Mouse (Mus musculus) midbrain, embryonic 12.5 days (tissue): ENCODE results near the gene Man2a2. TPM values are rescaled to one million over a fixed set of nuclear protein-coding genes. Genes with fewer than 3 reads are reported as not detected.
A peak's percentile ranks its signal among the peaks of the same experiment; 100 is the strongest.

Experiments
- ATAC-seq: fragments of 200-750 bp; cut with Nextera tagmentation; 2 replicates; pipeline ENCODE4 v1.8.0; 2017; ENCODE audit warnings: low read depth, moderate TSS enrichment, moderate library complexity; ENCODE audit not compliant: low FRiP score
- H3K27ac ChIP-seq: fragments of 300-500 bp; sonication (generic); replicated peaks from 2 replicates; pipeline ENCODE4 v1.5.1; 2016; ENCODE audit warnings: mild to moderate bottlenecking
- H3K27me3 ChIP-seq: fragments of 300-500 bp; sonication (generic); 2 replicates; pipeline ENCODE4 v1.6.1; 2016; ENCODE audit warnings: mild to moderate bottlenecking
- H3K36me3 ChIP-seq: fragments of 300-500 bp; sonication (generic); 2 replicates; pipeline ENCODE4 v1.6.1; 2016
- H3K4me1 ChIP-seq: fragments of 300-500 bp; sonication (generic); 2 replicates; pipeline ENCODE4 v1.6.1; 2016
- H3K4me2 ChIP-seq: fragments of 300-500 bp; sonication (generic); replicated peaks from 2 replicates; pipeline ENCODE4 v1.6.1; 2016; ENCODE audit warnings: mild to moderate bottlenecking, moderate library complexity
- H3K4me3 ChIP-seq: fragments of 300-500 bp; sonication (generic); 2 replicates; pipeline ENCODE4 v1.5.1; 2016; ENCODE audit warnings: mild to moderate bottlenecking
- H3K9ac ChIP-seq: fragments of 300-500 bp; sonication (generic); replicated peaks from 2 replicates; pipeline ENCODE4 v1.6.1; 2016; ENCODE audit warnings: mild to moderate bottlenecking, moderate library complexity
- H3K9me3 ChIP-seq: fragments of 300-500 bp; sonication (generic); 2 replicates; pipeline ENCODE4 v1.6.1; 2016; ENCODE audit warnings: mild to moderate bottlenecking
- WGBS: fragments of 180-500 bp; shearing (Covaris S2); methylation state at CpG from one replicate; pipeline ENCODE4 v1.1.7; 2016; 5-methylcytosine and 5-hydroxymethylcytosine counted together
- polyA plus RNA-seq: library from polyadenylated mRNA; unstranded; fragments of >200 nt; fragmentation: Nextera tagmentation; extraction: Ambion mirVana; gene quantifications from 2 replicates; pipeline ENCODE4 v1.2.1, GENCODE M21; 2016

Gene Man2a2
- polyA plus RNA-seq, result 23.1 and 26.0 TPM in 2 replicates

DNA sequence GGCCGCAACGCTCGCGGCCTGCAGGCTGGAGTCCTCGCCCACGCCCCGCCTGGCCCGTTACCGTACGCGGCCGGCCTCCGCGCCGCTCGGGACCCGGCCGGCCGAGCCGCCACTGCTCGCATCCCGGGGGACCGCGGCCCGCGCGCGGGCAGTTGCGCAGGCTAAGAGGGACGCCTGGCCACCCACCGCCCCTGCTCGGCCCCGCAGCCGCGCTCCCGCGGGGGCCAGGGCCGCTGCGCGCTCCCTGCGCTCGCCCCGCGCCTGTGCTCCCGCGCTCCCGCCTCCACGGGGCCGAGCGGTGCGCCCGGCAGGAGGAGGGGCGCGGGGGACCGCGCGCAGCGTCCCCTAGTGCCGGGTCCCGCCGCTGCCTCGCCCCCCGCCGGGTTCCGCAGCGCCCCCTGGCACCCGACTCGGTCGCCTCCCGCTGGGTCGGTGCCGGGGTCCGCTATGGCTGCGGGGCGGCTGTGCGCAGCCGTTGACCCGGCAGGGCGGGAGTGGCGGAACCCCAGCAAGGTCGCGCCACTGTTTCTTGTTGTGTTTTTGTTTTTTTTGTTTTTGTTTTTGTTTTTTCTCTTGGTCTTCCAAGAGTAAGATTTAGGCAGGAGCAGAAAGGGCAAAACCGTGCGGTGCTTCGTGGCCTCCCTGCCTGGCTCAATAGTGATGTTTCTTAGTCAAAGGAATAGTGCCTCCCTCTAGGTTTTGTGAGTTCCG is at the start of gene Man2a2:
Gene Man2a2 (minus strand): TSS at position 335 of the 711 bp plus-strand sequence.
- H3K36me3 ChIP-seq, result peaks cover 24% of the 10 kb centered on the region
- H3K9ac ChIP-seq, result peak within 1 kb of the TSS; percentile 90
- 1% methylated on average over 41 of the region's 86 CpGs for whole genome bisulfite sequencing
- H3K4me3 ChIP-seq, result peak within 1 kb of the TSS; percentile 91
- H3K27ac ChIP-seq, result peak within 1 kb of the TSS; percentile 81
- peak; percentile 75 for ATAC-seq
- 0 out of 2 replicates have a peak, but pooled peaks cover 6% of the 10 kb centered on the region for H3K27me3 ChIP-seq
- H3K9me3 ChIP-seq, result no peaks in the 10 kb centered on the region
- peak within 1 kb of the TSS; percentile 82 for H3K4me2 ChIP-seq
- peaks cover 12% of the 10 kb centered on the region for H3K4me1 ChIP-seq

DNA sequence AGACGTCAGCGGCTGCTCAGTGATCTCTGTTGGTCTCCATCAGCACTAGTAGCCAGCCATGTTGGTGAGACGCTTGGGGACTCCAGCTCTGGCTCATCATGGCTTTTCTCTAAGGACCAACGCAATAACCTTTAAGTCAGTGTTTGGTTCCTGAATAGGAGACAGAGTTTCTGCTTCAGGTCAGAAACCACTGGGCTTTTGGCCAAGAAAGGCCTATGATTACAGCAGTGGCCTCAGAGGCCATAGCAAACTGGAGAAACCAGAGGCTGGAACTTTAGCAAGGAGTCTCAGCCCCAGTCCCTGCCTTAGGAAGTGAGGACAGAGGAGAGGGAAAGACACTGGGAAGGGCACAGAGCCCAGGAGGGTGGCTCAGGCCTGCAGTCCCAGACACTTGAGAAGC is 49.4 kb upstream of the Man2a2 start:
- Histone ChIP-seq H3K27ac (no peak overlapping the region), H3K36me3 (no peaks in the 10 kb centered on the region), H3K4me2 (no peak overlapping the region), H3K27me3 (peaks cover 3% of the 10 kb centered on the region; the same call in 1 of the 2 replicates), H3K4me3 (no peak overlapping the region), H3K9me3 (no peaks in the 10 kb centered on the region), H3K4me1 (no peaks in the 10 kb centered on the region), H3K9ac (no peak overlapping the region)
- WGBS, result 88% methylated on average over 4 of the region's 4 CpGs
- ATAC-seq, result no peak

DNA sequence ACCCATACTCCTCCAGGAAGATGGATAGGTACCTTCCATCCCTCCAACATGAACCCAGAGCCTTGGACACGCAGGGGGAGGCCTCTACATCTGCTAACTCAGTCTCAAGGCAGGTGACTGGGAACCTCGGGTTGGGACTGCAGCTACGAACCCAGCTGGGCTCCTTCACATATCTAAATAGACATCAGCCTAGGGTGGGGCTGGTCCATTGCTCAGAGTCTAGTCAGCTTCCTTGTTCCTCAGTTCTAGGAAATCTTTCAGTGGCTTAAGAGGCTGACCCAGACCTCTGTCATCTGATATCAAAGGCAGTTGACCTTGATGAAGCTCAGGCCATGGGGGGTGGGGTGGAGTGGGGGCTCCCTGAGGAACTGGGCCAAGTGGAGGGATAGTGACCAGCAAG is 48.1 kb upstream of the Man2a2 start:
- Histone ChIP-seq H3K4me3 (no peak overlapping the region), H3K4me2 (no peak overlapping the region), H3K4me1 (no peaks in the 10 kb centered on the region), H3K9ac (no peak overlapping the region), H3K9me3 (no peaks in the 10 kb centered on the region), H3K27ac (no peak overlapping the region), H3K36me3 (no peaks in the 10 kb centered on the region), H3K27me3 (peaks cover 3% of the 10 kb centered on the region; the same call in 1 of the 2 replicates)
- ATAC-seq, result no peak
- 65% methylated on average over 3 of the region's 3 CpGs for WGBS

- 80% methylated on average over 3 of the region's 3 CpGs for WGBS
- Histone ChIP-seq H3K4me2 (no peak overlapping the region), H3K27me3 (peaks cover 3% of the 10 kb centered on the region; the same call in 1 of the 2 replicates), H3K9me3 (no peaks in the 10 kb centered on the region), H3K36me3 (no peaks in the 10 kb centered on the region), H3K4me1 (no peaks in the 10 kb centered on the region), H3K9ac (no peak overlapping the region), H3K27ac (no peak overlapping the region), H3K4me3 (no peak overlapping the region)
- no peak for ATAC-seq
Observed at GRCm38 (mm10) chr7:80418036-80418435, 46.9 kb upstream of the Man2a2 start.

GRCm38 (mm10) chr7:80417601-80418000 is 46.4 kb upstream of the Man2a2 start:
- no peaks in the 10 kb centered on the region for H3K4me1 ChIP-seq
- H3K27ac ChIP-seq, result no peak overlapping the region
- no peak overlapping the region for H3K4me2 ChIP-seq
- no peaks in the 10 kb centered on the region for H3K36me3 ChIP-seq
- no peak overlapping the region for H3K4me3 ChIP-seq
- H3K9ac ChIP-seq, result no peak overlapping the region
- no peaks in the 10 kb centered on the region for H3K9me3 ChIP-seq
- no peak for ATAC-seq
- peaks cover 3% of the 10 kb centered on the region; the same call in 1 of the 2 replicates for H3K27me3 ChIP-seq

DNA sequence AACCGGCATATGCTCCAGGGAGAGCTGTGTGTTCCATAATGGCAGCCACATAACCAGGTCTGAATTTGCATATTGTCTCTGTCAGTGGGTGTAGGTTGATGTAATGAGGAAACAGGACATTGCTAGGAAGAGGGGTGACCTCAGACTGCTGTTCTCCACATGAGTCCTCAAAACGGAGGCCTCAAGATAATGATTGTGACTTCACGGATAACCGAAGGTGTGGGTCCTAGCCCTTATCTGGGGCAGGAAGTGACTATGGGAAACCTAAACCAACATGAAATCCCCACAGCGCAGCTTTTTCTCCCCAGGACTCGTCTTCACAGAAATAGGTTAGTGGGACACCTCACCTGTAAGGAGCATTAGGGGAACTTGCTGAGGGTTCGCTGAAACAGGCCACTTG is 45.8 kb upstream of the Man2a2 start:
- Histone ChIP-seq H3K36me3 (no peaks in the 10 kb centered on the region), H3K9me3 (no peaks in the 10 kb centered on the region), H3K9ac (no peak overlapping the region), H3K4me1 (no peaks in the 10 kb centered on the region), H3K4me2 (no peak overlapping the region), H3K27me3 (peaks cover 3% of the 10 kb centered on the region; the same call in 1 of the 2 replicates), H3K4me3 (no peak overlapping the region), H3K27ac (no peak overlapping the region)
- no peak for ATAC-seq
- WGBS, result 92% methylated on average over 7 of the region's 7 CpGs

DNA sequence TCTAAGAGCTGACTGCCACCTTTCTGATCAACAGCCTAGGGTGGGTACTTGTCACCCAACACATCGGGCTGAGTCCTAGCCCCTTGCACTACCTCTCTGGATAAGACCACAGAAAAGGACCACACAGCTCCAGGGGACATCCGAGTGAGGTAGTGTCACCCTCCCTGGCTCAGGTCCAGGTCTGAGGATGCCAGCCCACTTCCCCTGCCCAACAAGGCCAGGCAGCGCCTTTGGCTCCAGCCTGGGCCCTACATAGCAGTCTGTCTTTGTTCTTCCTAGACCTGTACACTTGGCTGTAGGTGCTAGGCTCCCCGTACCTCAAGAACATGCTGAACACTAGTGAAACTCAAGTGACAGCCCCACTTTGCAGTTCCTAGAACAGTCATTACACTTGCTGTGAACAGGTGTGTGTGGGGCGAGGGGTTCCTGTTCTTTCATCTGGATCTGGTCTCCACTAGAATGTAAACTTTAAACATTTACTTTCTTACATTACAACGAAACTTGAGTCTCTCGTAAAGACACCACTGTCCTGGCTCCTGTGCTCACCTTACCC is 43.2 kb upstream of the Man2a2 start:
- no peaks in the 10 kb centered on the region for H3K36me3 ChIP-seq
- 86% methylated on average over 7 of the region's 7 CpGs for WGBS
- no peak for ATAC-seq
- H3K4me3 ChIP-seq, result no peak overlapping the region
- no peak overlapping the region for H3K4me2 ChIP-seq
- H3K4me1 ChIP-seq, result no peaks in the 10 kb centered on the region
- no peak overlapping the region for H3K27ac ChIP-seq
- no peaks in the 10 kb centered on the region for H3K27me3 ChIP-seq
- no peak overlapping the region for H3K9ac ChIP-seq
- H3K9me3 ChIP-seq, result no peaks in the 10 kb centered on the region

DNA sequence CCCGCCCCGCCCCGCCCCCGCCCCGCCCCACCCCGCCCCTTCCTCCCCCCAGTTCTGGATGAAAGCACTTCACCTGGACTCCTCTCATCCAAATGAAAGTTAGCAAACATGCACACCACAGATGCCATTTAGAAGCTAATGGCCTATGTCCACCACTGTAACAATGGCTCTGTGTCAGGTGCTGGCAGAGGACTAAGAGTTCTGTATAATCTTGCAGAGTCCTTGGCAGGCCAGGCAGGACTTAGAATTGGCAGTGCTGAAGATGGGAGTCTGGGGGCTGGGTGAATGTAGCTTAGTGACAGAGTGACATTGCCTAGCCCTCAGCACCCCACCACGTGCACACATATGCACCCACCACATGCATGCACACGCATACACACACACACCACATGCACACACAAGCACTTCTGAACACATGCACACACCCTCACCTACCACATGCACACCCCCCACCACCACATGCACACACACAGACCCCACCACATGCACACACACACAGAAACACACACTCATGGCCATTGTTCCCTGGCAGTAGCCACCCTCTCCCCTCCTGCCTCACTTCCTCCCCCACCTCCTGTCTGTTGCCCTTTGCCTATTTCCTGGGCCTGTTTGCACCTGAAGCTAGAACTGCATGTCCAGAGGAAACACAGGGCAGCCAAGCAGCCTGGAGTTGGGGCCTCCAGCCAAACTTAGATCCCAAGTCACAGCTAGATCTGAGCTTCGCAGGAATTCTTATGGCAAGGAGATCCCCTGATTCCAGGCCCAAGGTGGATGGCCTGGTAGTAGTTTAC is 42.5 kb upstream of the Man2a2 start:
- H3K4me3 ChIP-seq, result no peak overlapping the region
- H3K27me3 ChIP-seq, result no peaks in the 10 kb centered on the region
- 79% methylated on average over 9 of the region's 9 CpGs for WGBS
- ATAC-seq, result no peak
- no peak overlapping the region for H3K9ac ChIP-seq
- no peaks in the 10 kb centered on the region for H3K36me3 ChIP-seq
- H3K9me3 ChIP-seq, result no peaks in the 10 kb centered on the region
- no peaks in the 10 kb centered on the region for H3K4me1 ChIP-seq
- no peak overlapping the region for H3K4me2 ChIP-seq
- H3K27ac ChIP-seq, result no peak overlapping the region

- H3K4me1 ChIP-seq, result no peaks in the 10 kb centered on the region
- ATAC-seq, result no peak
- no peaks in the 10 kb centered on the region for H3K27me3 ChIP-seq
- no peaks in the 10 kb centered on the region for H3K9me3 ChIP-seq
- H3K36me3 ChIP-seq, result no peaks in the 10 kb centered on the region
- no peak overlapping the region for H3K4me2 ChIP-seq
- 64% methylated on average over 5 of the region's 5 CpGs for WGBS
- H3K27ac ChIP-seq, result no peak overlapping the region
- H3K9ac ChIP-seq, result no peak overlapping the region
- H3K4me3 ChIP-seq, result no peak overlapping the region
Observed at GRCm38 (mm10) chr7:80412781-80413180, 41.6 kb upstream of the Man2a2 start.

DNA sequence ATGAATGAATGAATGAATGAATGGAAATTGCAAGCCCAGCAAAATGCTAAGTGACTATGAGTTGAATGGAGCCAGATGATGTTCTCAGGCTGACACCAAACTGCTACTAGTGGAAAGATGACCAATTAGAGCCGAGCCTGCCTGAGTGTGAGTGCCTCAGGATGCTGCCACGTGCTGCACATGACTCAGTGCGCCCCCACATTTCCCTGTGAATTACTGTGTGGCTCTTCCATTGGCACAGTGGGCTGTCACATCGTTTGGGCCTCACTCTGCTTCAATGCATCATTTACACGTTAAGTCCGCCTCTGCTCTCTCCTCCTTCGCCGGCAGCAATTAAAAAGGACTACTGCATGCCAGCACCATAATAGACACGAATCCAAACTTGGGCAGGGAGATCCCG is 41.1 kb upstream of the Man2a2 start:
- H3K27me3 ChIP-seq, result no peaks in the 10 kb centered on the region
- no peak overlapping the region for H3K9ac ChIP-seq
- H3K4me1 ChIP-seq, result no peaks in the 10 kb centered on the region
- H3K4me2 ChIP-seq, result no peak overlapping the region
- H3K4me3 ChIP-seq, result no peak overlapping the region
- no peaks in the 10 kb centered on the region for H3K36me3 ChIP-seq
- H3K27ac ChIP-seq, result no peak overlapping the region
- H3K9me3 ChIP-seq, result no peaks in the 10 kb centered on the region
- ATAC-seq, result no peak
- WGBS, result 75% methylated on average over 10 of the region's 10 CpGs

DNA sequence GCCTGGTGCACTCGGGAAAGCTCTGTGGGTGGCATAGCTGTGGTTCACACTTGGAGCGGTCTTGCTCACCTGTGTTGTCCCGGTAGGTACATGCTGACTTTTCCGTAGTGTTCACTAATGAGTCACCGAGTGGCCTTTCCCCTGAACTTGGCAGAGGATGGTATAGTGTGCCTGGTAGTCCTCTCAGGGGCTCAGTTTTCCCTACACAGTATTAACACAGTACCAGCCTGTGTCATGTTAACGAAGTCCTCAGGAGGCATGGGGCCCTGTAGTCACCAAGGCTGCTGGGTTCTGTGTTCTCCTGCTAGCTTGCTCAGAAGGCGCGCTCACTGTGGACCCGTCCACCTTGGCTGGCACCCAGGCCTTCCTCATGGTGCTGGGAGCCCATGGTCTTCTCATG is 39.2 kb upstream of the Man2a2 start:
- no peak overlapping the region for H3K9ac ChIP-seq
- H3K27me3 ChIP-seq, result peaks cover 6% of the 10 kb centered on the region
- H3K27ac ChIP-seq, result no peak overlapping the region
- H3K36me3 ChIP-seq, result no peaks in the 10 kb centered on the region
- 77% methylated on average over 9 of the region's 9 CpGs for whole genome bisulfite sequencing
- H3K4me3 ChIP-seq, result no peak overlapping the region
- no peaks in the 10 kb centered on the region for H3K4me1 ChIP-seq
- no peak for ATAC-seq
- H3K9me3 ChIP-seq, result no peaks in the 10 kb centered on the region
- no peak overlapping the region for H3K4me2 ChIP-seq

DNA sequence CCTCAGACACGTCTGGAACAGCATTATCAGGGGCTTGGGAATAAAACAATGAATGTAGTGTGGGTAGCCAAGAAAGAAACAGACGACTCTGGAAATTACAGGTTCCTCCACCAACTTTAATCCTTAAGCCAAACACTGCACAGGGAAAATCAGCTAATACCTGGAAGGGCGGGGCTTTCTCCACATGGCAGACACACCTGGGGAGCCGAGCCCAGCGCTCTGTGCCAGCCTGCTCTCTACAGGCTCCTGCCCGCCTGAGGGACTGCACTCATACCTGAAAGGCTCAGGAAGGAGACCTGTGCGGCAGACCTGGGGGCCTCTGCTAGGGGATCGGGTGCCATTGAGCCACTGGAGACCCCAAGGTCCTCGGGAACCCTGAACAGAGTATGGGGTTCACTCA is 36.5 kb upstream of the Man2a2 start:
- no peak overlapping the region for H3K9ac ChIP-seq
- no peak for ATAC-seq
- H3K4me3 ChIP-seq, result no peak overlapping the region
- H3K27me3 ChIP-seq, result peaks cover 25% of the 10 kb centered on the region
- H3K4me2 ChIP-seq, result no peak overlapping the region
- H3K36me3 ChIP-seq, result no peaks in the 10 kb centered on the region
- H3K9me3 ChIP-seq, result no peaks in the 10 kb centered on the region
- no peaks in the 10 kb centered on the region for H3K4me1 ChIP-seq
- WGBS, result 75% methylated on average over 9 of the region's 9 CpGs
- no peak overlapping the region for H3K27ac ChIP-seq
